Mouse (Mus musculus): ENCODE data around the gene Nkrf.

Nkrf gene

DNA sequence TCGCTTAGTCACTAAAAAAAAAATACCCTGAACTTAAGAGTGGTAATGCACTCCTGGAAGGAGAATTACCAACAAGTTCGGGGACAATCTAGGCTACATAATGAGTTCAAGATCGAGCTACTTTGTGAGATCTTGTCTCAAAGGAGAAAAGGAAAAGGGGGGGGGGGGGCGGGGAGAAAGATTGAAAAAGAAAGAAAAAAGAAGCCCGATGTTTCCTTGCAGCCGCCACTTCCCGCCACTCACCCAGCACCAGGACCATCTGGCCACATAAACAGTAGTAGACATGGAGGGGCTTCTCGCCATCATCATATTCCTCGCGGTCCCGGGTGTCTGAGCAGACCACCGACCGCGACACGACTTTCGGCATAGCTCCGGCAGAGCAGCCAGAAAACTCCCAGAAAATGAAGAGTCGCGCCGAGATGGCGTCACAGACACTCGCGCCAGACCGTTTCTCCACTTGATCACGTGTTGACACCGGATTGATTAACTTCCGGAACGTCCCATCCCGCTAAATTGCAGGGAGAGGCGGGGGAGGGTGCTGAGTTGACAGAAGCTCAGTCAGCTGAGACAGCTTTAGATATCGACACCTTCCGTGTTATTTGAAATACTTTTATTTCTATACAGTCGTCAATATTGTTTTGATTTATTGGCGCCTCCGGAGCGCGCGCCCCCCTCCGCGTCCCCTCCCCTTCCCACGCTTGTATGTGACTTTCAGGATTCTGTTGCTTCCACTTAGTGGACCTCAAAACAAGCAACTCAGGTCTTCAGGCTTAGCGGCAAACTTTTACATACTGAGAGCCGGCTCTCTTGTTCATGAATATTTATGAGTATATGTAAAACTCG, 38.7 kb downstream of the Nkrf start:
- peak; percentile 40 to 74 for DNase-seq (ENCODE audit: low spot score in 2 of 2)

- DNase-seq (ENCODE audit: low spot score in 2 of 2), result no peak
Observed at GRCm38 (mm10) chrX:36852631-36853030, 50.1 kb downstream of the Nkrf start.

GRCm38 (mm10) chrX:36847152-36847551, 55.5 kb downstream of the Nkrf start:
- no peak for DNase-seq (ENCODE audit: low spot score in 2 of 2)

- DNase-seq (ENCODE audit: low spot score in 2 of 2), result no peak
Observed at GRCm38 (mm10) chrX:36843346-36843990, 59.2 kb downstream of the Nkrf start.

DNA sequence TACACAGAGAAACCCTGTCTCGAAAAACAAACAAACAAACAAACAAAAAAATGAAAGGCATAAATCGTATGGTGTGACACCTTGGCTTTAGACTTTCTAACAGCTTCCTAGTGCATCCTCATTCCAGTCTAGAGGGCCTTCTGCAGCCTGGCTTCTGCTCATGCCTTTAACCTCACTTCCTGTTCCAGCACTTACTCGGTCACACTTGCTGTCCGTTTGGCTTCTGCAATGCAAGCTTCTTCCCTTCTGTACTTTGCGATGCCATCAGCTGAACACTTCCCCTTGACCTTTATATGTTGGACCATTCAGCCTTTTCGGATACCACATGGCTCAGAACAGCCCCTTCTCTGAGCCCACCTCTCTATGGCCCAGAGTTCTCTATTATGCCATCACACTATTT, 61.0 kb downstream of the Nkrf start:
- no peak for DNase-seq (ENCODE audit: low spot score in 2 of 2)

- DNase-seq (ENCODE audit: low spot score in 2 of 2), result peak in 1 of 2 experiments; percentile 26
Observed at GRCm38 (mm10) chrX:36839391-36839790, 63.3 kb downstream of the Nkrf start.
